Mouse (Mus musculus) embryonic facial prominence, embryonic 10.5 days (tissue): ENCODE data around the gene Cpeb1. TPM values are rescaled to one million over a fixed set of nuclear protein-coding genes. Genes with fewer than 3 reads are reported as not detected.

Experiments used
- DNase-seq: peaks from one replicate; pipeline ENCODE4 v3.0.0-alpha.2; 2017; ENCODE audit warnings: low spot score
- H3K27ac ChIP-seq: fragments of 300-500 bp; sonication (generic); replicated peaks from 2 replicates; pipeline ENCODE4 v1.5.1; 2016; ENCODE audit warnings: mild to moderate bottlenecking
- H3K27me3 ChIP-seq: fragments of 300-500 bp; sonication (generic); replicated peaks from 2 replicates; pipeline ENCODE4 v1.6.1; 2016; ENCODE audit warnings: low read depth, mild to moderate bottlenecking; ENCODE audit not compliant: poor library complexity, severe bottlenecking
- H3K36me3 ChIP-seq: fragments of 300-500 bp; sonication (generic); replicated peaks from 2 replicates; pipeline ENCODE4 v1.6.1; 2016; ENCODE audit warnings: mild to moderate bottlenecking, moderate library complexity
- H3K4me1 ChIP-seq: fragments of 300-500 bp; sonication (generic); 2 replicates; pipeline ENCODE4 v1.6.1; 2016
- H3K4me3 ChIP-seq: fragments of 300-500 bp; sonication (generic); 2 replicates; pipeline ENCODE4 v1.5.1; 2016; ENCODE audit warnings: mild to moderate bottlenecking, moderate library complexity
- H3K9me3 ChIP-seq: fragments of 300-500 bp; sonication (generic); 2 replicates; pipeline ENCODE4 v1.6.1; 2016; ENCODE audit warnings: mild to moderate bottlenecking
- WGBS: fragments of 180-500 bp; shearing (Covaris S2); methylation state at CpG from one replicate; pipeline ENCODE4 v1.1.7; 2016; 5-methylcytosine and 5-hydroxymethylcytosine counted together
- polyA plus RNA-seq: library from polyadenylated mRNA; unstranded; fragments of >200 nt; fragmentation: Nextera tagmentation; extraction: Ambion mirVana; gene quantifications from 2 replicates; pipeline ENCODE4 v1.2.1, GENCODE M21; 2016

The Cpeb1 gene
- polyA plus RNA-seq, 1 experiment from 2014 or later, result 1.2 TPM

- Histone ChIP-seq H3K36me3 (peaks cover 92% of the 10 kb centered on the region), H3K27me3 (no peaks in the 10 kb centered on the region), H3K27ac (no peak overlapping the region), H3K4me1 (peaks cover 15% of the 10 kb centered on the region), H3K4me3 (no peak overlapping the region), H3K9me3 (no peaks in the 10 kb centered on the region)
- no peak for DNase-seq
- 95% methylated on average over 21 of the region's 21 CpGs for WGBS
These were observed 117.3 kb downstream of the Cpeb1 start for GRCm38 (mm10) chr7:81337785-81338521.

GRCm38 (mm10) chr7:81336432-81336786 is 118.9 kb downstream of the Cpeb1 start:
- Histone ChIP-seq H3K4me1 (peaks cover 8% of the 10 kb centered on the region), H3K9me3 (no peaks in the 10 kb centered on the region), H3K27me3 (no peaks in the 10 kb centered on the region), H3K27ac (peak overlapping the region; percentile 73; the same call in 1 of the 2 replicates), H3K36me3 (peaks cover 89% of the 10 kb centered on the region), H3K4me3 (peak overlapping the region; percentile 11; the same call in 1 of the 2 replicates)
- DNase-seq, result peak; percentile 74
- WGBS, result 36% methylated on average over 8 of the region's 8 CpGs

DNA sequence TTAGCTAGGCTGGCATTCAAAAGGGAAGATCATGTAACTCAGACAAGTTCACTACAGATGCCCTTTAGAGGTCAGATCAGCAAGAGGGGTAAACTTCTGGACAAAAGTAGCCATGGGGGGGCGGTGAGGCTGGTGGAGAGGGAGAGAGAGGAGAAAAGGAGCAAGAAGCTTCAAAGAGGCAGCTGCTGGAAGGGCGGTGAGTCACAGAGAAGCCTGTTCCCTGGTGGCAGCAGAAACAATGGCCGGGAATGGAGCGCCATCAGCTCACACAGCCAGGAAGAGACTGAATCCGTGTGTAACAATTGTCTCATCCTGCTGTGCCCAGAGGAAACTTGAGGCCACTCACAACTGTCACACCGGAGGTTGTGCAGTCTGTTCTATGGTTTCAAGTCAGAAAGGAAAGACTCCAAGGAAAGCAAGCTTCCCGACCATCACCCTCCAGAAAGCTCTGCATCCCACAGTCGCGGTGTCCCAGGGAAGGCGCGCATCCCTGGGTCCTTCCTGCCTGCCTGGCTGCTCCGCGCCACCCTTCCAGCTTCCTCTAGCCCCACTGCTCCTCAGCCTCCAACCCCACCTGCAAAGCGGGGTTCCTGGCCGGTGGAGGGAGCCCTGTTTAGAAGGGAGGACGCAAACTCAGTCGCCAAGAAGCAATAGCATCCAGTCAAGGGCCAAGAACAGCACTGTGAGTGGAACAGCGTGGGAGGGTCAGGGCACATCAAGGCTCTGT is 119.4 kb downstream of the Cpeb1 start:
- peak; percentile 43 for DNase-seq
- no peaks in the 10 kb centered on the region for H3K9me3 ChIP-seq
- H3K4me3 ChIP-seq, result peak overlapping the region; percentile 11; the same call in 1 of the 2 replicates
- peaks cover 8% of the 10 kb centered on the region for H3K4me1 ChIP-seq
- peaks cover 84% of the 10 kb centered on the region for H3K36me3 ChIP-seq
- 70% methylated on average over 18 of the region's 18 CpGs for WGBS
- H3K27ac ChIP-seq, result peak overlapping the region; percentile 73
- no peaks in the 10 kb centered on the region for H3K27me3 ChIP-seq

GRCm38 (mm10) chr7:81331851-81332250 is 123.4 kb downstream of the Cpeb1 start:
- Histone ChIP-seq H3K36me3 (peaks cover 71% of the 10 kb centered on the region), H3K27me3 (no peaks in the 10 kb centered on the region), H3K27ac (no peak overlapping the region), H3K4me3 (no peak overlapping the region), H3K4me1 (peaks cover 8% of the 10 kb centered on the region), H3K9me3 (no peaks in the 10 kb centered on the region)
- DNase-seq, result no peak
- 83% methylated on average over 7 of the region's 7 CpGs for WGBS

DNA sequence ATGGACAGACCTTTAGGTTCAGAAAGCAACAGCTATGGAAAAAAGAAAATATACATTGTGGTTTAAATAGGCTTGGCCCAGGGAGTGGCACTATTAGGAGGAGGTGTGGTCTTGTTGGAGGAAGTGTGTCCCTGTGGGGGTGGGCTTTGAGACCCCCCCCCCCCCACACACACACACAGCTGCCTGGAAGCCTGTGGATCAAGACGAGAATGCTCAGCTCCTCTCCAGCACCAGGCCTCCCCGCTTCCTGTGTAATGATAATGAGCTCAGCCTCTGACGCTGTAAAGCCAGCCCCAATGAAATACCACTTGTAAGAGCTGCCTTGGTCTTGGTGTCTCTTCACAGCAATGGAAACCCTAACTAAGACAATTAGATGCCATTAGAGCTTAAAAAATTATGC is 124.5 kb downstream of the Cpeb1 start:
- Histone ChIP-seq H3K9me3 (no peaks in the 10 kb centered on the region), H3K36me3 (peaks cover 63% of the 10 kb centered on the region), H3K27ac (no peak overlapping the region), H3K4me3 (no peak overlapping the region), H3K27me3 (no peaks in the 10 kb centered on the region), H3K4me1 (peaks cover 4% of the 10 kb centered on the region)
- DNase-seq, result no peak
- WGBS, result 24% methylated on average over 3 of the region's 3 CpGs

GRCm38 (mm10) chr7:81327661-81328060 is 127.6 kb downstream of the Cpeb1 start:
- WGBS, result 80% methylated on average over 10 of the region's 10 CpGs
- no peaks in the 10 kb centered on the region for H3K9me3 ChIP-seq
- H3K4me1 ChIP-seq, result no peaks in the 10 kb centered on the region
- H3K27me3 ChIP-seq, result no peaks in the 10 kb centered on the region
- H3K4me3 ChIP-seq, result no peak overlapping the region
- H3K27ac ChIP-seq, result no peak overlapping the region
- H3K36me3 ChIP-seq, result peaks cover 39% of the 10 kb centered on the region
- no peak for DNase-seq

GRCm38 (mm10) chr7:81326859-81327258 is 128.4 kb downstream of the Cpeb1 start:
- Histone ChIP-seq H3K27me3 (no peaks in the 10 kb centered on the region), H3K4me1 (no peaks in the 10 kb centered on the region), H3K9me3 (no peaks in the 10 kb centered on the region), H3K36me3 (peaks cover 32% of the 10 kb centered on the region), H3K27ac (no peak overlapping the region), H3K4me3 (no peak overlapping the region)
- DNase-seq, result no peak
- 85% methylated on average over 6 of the region's 6 CpGs for WGBS

DNA sequence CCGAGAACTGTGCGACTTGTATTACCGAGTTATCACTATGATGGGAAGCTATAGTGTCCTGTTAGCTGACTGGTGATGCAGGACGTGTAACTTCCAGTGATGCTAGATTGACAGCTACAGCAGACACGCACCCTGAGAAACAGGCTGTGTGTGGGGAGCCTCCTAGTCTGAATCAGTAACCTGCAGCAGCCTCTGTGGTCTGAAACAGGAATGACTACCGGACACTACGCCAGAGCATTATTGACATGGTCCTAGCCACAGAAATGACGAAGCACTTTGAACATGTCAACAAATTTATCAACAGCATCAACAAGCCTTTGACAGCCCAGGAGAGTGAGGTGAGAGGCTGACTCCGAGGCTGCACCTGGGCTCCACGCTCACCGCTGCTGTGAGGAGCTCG is 129.2 kb downstream of the Cpeb1 start:
- Histone ChIP-seq H3K36me3 (peaks cover 30% of the 10 kb centered on the region), H3K4me1 (peaks cover 5% of the 10 kb centered on the region), H3K27me3 (no peaks in the 10 kb centered on the region), H3K4me3 (no peak overlapping the region), H3K27ac (no peak overlapping the region), H3K9me3 (no peaks in the 10 kb centered on the region)
- 91% methylated on average over 12 of the region's 12 CpGs for WGBS
- DNase-seq, result no peak

DNA sequence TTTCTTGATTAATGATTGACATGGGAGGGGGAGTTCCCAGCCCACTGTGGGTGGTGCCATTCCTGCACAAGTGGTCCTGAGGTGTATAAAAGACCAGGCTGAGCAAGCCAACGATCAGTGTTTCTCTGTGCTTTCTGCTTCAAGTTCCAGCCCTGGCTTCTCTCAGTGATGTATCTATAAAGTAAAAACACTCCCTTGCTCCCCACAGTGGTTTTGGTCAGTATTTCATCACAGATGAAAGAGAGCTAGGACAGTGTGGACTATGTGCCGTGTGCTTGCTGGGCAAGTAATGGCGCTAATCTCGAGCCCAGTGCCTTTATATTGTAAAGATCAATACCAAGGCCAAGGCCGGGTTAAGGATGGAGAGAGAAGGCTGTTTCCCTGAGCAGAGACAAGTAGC is 133.5 kb downstream of the Cpeb1 start:
- no peak overlapping the region for H3K27ac ChIP-seq
- peaks cover 2% of the 10 kb centered on the region for H3K36me3 ChIP-seq
- DNase-seq, result no peak
- 85% methylated on average over 5 of the region's 5 CpGs for WGBS
- no peaks in the 10 kb centered on the region for H3K9me3 ChIP-seq
- H3K27me3 ChIP-seq, result no peaks in the 10 kb centered on the region
- no peak overlapping the region for H3K4me3 ChIP-seq
- H3K4me1 ChIP-seq, result peaks cover 10% of the 10 kb centered on the region

- no peaks in the 10 kb centered on the region for H3K9me3 ChIP-seq
- no peak for DNase-seq
- H3K27me3 ChIP-seq, result no peaks in the 10 kb centered on the region; the same call in 1 of the 2 replicates
- H3K36me3 ChIP-seq, result no peaks in the 10 kb centered on the region
- peaks cover 10% of the 10 kb centered on the region for H3K4me1 ChIP-seq
- WGBS, result 86% methylated on average over 6 of the region's 6 CpGs
- no peak overlapping the region for H3K4me3 ChIP-seq
- no peak overlapping the region for H3K27ac ChIP-seq
These were observed 135.5 kb downstream of the Cpeb1 start for GRCm38 (mm10) chr7:81319749-81320148.

GRCm38 (mm10) chr7:81315583-81315982 is 139.7 kb downstream of the Cpeb1 start:
- DNase-seq, result no peak
- H3K27me3 ChIP-seq, result no peaks in the 10 kb centered on the region; the same call in 1 of the 2 replicates
- H3K9me3 ChIP-seq, result no peaks in the 10 kb centered on the region
- H3K27ac ChIP-seq, result no peak overlapping the region
- H3K4me1 ChIP-seq, result peaks cover 11% of the 10 kb centered on the region
- no peak overlapping the region for H3K4me3 ChIP-seq
- WGBS, result 75% methylated on average over 8 of the region's 8 CpGs
- H3K36me3 ChIP-seq, result no peaks in the 10 kb centered on the region

DNA sequence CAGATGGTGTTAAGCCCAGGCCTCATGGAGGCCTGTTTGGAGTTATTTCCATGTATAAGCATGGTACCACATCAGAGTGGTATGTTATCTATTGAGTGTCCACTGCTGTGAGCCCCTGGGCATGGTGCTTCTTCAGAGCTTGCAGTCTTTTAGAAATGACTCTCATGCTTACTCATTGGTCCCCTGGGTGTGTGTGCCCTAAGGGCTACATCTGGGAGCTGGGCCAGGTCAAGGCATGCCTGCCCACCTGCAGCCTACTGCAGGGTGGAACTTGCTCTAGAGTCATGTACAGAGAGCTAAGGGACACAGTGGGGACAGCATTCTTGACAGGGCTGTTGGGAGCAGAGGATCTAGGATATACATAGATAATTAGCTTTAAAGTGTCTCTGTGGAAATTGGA is 143.7 kb downstream of the Cpeb1 start:
- Histone ChIP-seq H3K36me3 (no peaks in the 10 kb centered on the region), H3K9me3 (no peaks in the 10 kb centered on the region), H3K27me3 (no peaks in the 10 kb centered on the region; the same call in 1 of the 2 replicates), H3K4me3 (no peak overlapping the region), H3K4me1 (peaks cover 14% of the 10 kb centered on the region), H3K27ac (no peak overlapping the region)
- no peak for DNase-seq

DNA sequence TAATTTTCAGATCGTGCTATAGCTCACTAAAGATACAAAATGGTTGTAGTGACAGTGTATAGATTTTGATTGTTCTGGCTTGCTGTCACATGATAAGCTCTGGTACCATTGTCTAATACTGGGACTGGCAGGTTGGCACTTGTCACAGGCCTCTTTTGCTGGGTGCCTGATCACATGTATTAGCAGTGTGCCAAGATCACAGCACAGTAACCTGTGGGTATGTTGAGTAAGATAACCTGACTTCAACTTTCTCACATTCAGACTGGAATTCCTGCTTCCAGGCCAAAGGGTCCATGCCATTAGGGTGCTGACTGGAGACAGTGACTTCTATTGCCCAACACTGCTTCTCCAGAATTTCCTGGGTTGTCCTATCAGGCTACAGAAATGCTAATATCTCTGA is 144.1 kb downstream of the Cpeb1 start:
- no peaks in the 10 kb centered on the region for H3K9me3 ChIP-seq
- H3K4me3 ChIP-seq, result no peak overlapping the region
- DNase-seq, result no peak
- no peaks in the 10 kb centered on the region; the same call in 1 of the 2 replicates for H3K27me3 ChIP-seq
- H3K27ac ChIP-seq, result no peak overlapping the region
- no peaks in the 10 kb centered on the region for H3K36me3 ChIP-seq
- 90% methylated on average over 1 of the region's 1 CpGs for WGBS
- peaks cover 14% of the 10 kb centered on the region for H3K4me1 ChIP-seq
